Mouse (Mus musculus) MEL (cell line): ENCODE results near the gene Zfp575. TPM values are rescaled to one million over a fixed set of nuclear protein-coding genes. Genes with fewer than 3 reads are reported as not detected.

Experiments used
- DNase-seq: peaks from one replicate; pipeline ENCODE4 v3.0.0; 2011; ENCODE audit warnings: low read depth, low spot score
- H3K27ac ChIP-seq: 2 replicates; pipeline ENCODE4 v1.5.1; 2012; ENCODE audit warnings: low read depth, mild to moderate bottlenecking, control low read depth, low read length, moderate library complexity; ENCODE audit not compliant: control insufficient read depth
- H3K27me3 ChIP-seq, 2 experiments: fragments of 150-350 bp in 1 of 2; sonication (generic) in 1 of 2; 2 replicates each; pipeline ENCODE4 v1.6.1; 2012; ENCODE audit warnings: low read length in 2 of 2, mild to moderate bottlenecking in 2 of 2, improper control_type of control experiment in 1 of 2, moderate library complexity in 1 of 2; ENCODE audit not compliant: insufficient read depth in 2 of 2, control insufficient read depth in 1 of 2
- H3K36me3 ChIP-seq, 2 experiments: 2 replicates each; pipeline ENCODE4 v1.6.1; 2012 to 2014; ENCODE audit warnings: low read length in 2 of 2, improper control_type of control experiment in 1 of 2, inconsistent platforms in 1 of 2, mild to moderate bottlenecking in 1 of 2; ENCODE audit not compliant: insufficient read depth in 2 of 2, control insufficient read depth in 1 of 2
- H3K4me1 ChIP-seq, 2 experiments: fragments of 150-350 bp in 1 of 2; sonication (generic) in 1 of 2; 2 replicates each; pipeline ENCODE4 v1.6.1; 2012; ENCODE audit warnings: low read length in 2 of 2, improper control_type of control experiment in 1 of 2, mild to moderate bottlenecking in 1 of 2; ENCODE audit not compliant: insufficient read depth in 2 of 2, control insufficient read depth in 1 of 2
- H3K4me3 ChIP-seq, 2 experiments: fragments of 150-350 bp in 1 of 2; sonication (generic) in 1 of 2; 2 replicates each; pipeline ENCODE4 v1.5.1; 2012; ENCODE audit warnings: low read depth in 2 of 2, low read length in 2 of 2, mild to moderate bottlenecking in 2 of 2, moderate library complexity in 2 of 2, control low read depth in 1 of 2, improper control_type of control experiment in 1 of 2; ENCODE audit not compliant: control insufficient read depth in 1 of 2, insufficient read depth in 1 of 2
- H3K79me2 ChIP-seq: 2 replicates; pipeline ENCODE4 v1.6.1; 2012; ENCODE audit warnings: mild to moderate bottlenecking, low read length, moderate library complexity; ENCODE audit not compliant: control insufficient read depth, poor library complexity, insufficient read depth
- H3K9ac ChIP-seq: 2 replicates; pipeline ENCODE4 v1.6.1; 2012; ENCODE audit warnings: low read depth, mild to moderate bottlenecking, control low read depth, low read length, moderate library complexity; ENCODE audit not compliant: control insufficient read depth, poor library complexity, severe bottlenecking
- H3K9me3 ChIP-seq: fragments of 150-350 bp; sonication (generic); replicated peaks from 2 replicates; pipeline ENCODE4 v1.6.1; 2012; ENCODE audit warnings: mild to moderate bottlenecking, low read length, improper control_type of control experiment, moderate library complexity; ENCODE audit not compliant: insufficient read depth
- CHD1 ChIP-seq: IDR thresholded peaks from 2 replicates; pipeline ENCODE4 v1.6.1; 2012; ENCODE audit warnings: low read depth, mild to moderate bottlenecking, inconsistent platforms, low read length, improper control_type of control experiment
- CHD2 ChIP-seq: IDR thresholded peaks from 2 replicates; pipeline ENCODE4 v1.6.1; 2011; ENCODE audit warnings: low read length, improper control_type of control experiment
- E2F4 ChIP-seq: IDR thresholded peaks from 2 replicates; pipeline ENCODE4 v1.6.1; 2011; ENCODE audit warnings: low read depth, low read length, improper control_type of control experiment, borderline replicate concordance
- EP300 ChIP-seq, 2 experiments: IDR thresholded peaks; 2 replicates each; pipeline ENCODE4 v1.6.1; 2011; ENCODE audit warnings: improper control_type of control experiment in 2 of 2, low read length in 2 of 2, low read depth in 1 of 2, mild to moderate bottlenecking in 1 of 2
- ETS1 ChIP-seq: IDR thresholded peaks from 2 replicates; pipeline ENCODE4 v1.6.1; 2012; ENCODE audit warnings: low read depth, mild to moderate bottlenecking, inconsistent platforms, low read length, improper control_type of control experiment, moderate library complexity
- GABPA ChIP-seq: IDR thresholded peaks from 2 replicates; pipeline ENCODE4 v1.6.1; 2012; ENCODE audit warnings: low read depth, mild to moderate bottlenecking, inconsistent platforms, low read length, improper control_type of control experiment, moderate library complexity
- GATA1 ChIP-seq: IDR thresholded peaks from 2 replicates; pipeline ENCODE4 v1.6.1; 2011; ENCODE audit warnings: low read depth, low read length, improper control_type of control experiment
- HCFC1 ChIP-seq: IDR thresholded peaks from 2 replicates; pipeline ENCODE4 v1.6.1; 2012; ENCODE audit warnings: low read depth, mild to moderate bottlenecking, inconsistent platforms, low read length, improper control_type of control experiment, moderate library complexity
- JUND ChIP-seq: IDR thresholded peaks from 2 replicates; pipeline ENCODE4 v1.6.1; 2011; ENCODE audit warnings: low read depth, mild to moderate bottlenecking, improper control_type of control experiment, low read length
- MAFK ChIP-seq: IDR thresholded peaks from 2 replicates; pipeline ENCODE4 v1.6.1; 2011; ENCODE audit warnings: low read depth, mild to moderate bottlenecking, low read length, improper control_type of control experiment, borderline replicate concordance
- MXI1 ChIP-seq: IDR thresholded peaks from 2 replicates; pipeline ENCODE4 v1.6.1; 2011; ENCODE audit warnings: mild to moderate bottlenecking, low read depth, low read length, improper control_type of control experiment
- MYB ChIP-seq: IDR thresholded peaks from 2 replicates; pipeline ENCODE4 v1.6.1; 2011; ENCODE audit warnings: mild to moderate bottlenecking, low read depth, low read length, improper control_type of control experiment
- MYC ChIP-seq: IDR thresholded peaks from 2 replicates; pipeline ENCODE4 v1.6.1; 2011; ENCODE audit warnings: low read depth, mild to moderate bottlenecking, low read length, improper control_type of control experiment, moderate library complexity
- NELFE ChIP-seq: IDR thresholded peaks from 2 replicates; pipeline ENCODE4 v1.6.1; 2011; ENCODE audit warnings: low read depth, low read length, improper control_type of control experiment
- NRF1 ChIP-seq: IDR thresholded peaks from 2 replicates; pipeline ENCODE4 v1.6.1; 2014; ENCODE audit warnings: low read depth, mild to moderate bottlenecking, inconsistent platforms, low read length, improper control_type of control experiment, moderate library complexity; ENCODE audit not compliant: poor library complexity, insufficient read depth, severe bottlenecking
- POLR2AphosphoS2 ChIP-seq: IDR thresholded peaks from 2 replicates; pipeline ENCODE4 v1.6.1; 2011; ENCODE audit warnings: low read length, improper control_type of control experiment
- POLR2AphosphoS5 ChIP-seq: IDR thresholded peaks from 2 replicates; pipeline ENCODE4 v1.6.1; 2012; ENCODE audit warnings: low read depth, borderline replicate concordance, mild to moderate bottlenecking, inconsistent platforms, low read length, moderate library complexity, mixed read lengths
- RAD21 ChIP-seq: IDR thresholded peaks from 2 replicates; pipeline ENCODE4 v1.6.1; 2011; ENCODE audit warnings: mild to moderate bottlenecking, low read depth, low read length, improper control_type of control experiment
- SIN3A ChIP-seq: IDR thresholded peaks from 2 replicates; pipeline ENCODE4 v1.6.1; 2012; ENCODE audit warnings: low read length, improper control_type of control experiment, inconsistent platforms
- TAL1 ChIP-seq: IDR thresholded peaks from 2 replicates; pipeline ENCODE4 v1.6.1; 2012; ENCODE audit warnings: mild to moderate bottlenecking, inconsistent platforms, low read length, moderate library complexity, mixed read lengths
- TBP ChIP-seq: IDR thresholded peaks from 2 replicates; pipeline ENCODE4 v1.8.0; 2011; ENCODE audit warnings: low read depth, low read length, improper control_type of control experiment
- TCF12 ChIP-seq: IDR thresholded peaks from 2 replicates; pipeline ENCODE4 v1.6.1; 2014; ENCODE audit warnings: low read depth, mild to moderate bottlenecking, inconsistent platforms, low read length, improper control_type of control experiment, moderate library complexity
- USF2 ChIP-seq, 2 experiments: IDR thresholded peaks; 2 replicates each; pipeline ENCODE4 v1.6.1; 2011 to 2012; ENCODE audit warnings: improper control_type of control experiment in 2 of 2, low read length in 2 of 2, borderline replicate concordance in 1 of 2, inconsistent platforms in 1 of 2, low read depth in 1 of 2, mild to moderate bottlenecking in 1 of 2; ENCODE audit not compliant: insufficient read depth in 1 of 2
- ZC3H11A ChIP-seq: IDR thresholded peaks from 2 replicates; pipeline ENCODE4 v1.6.1; 2012; ENCODE audit warnings: low read depth, mild to moderate bottlenecking, inconsistent platforms, low read length, improper control_type of control experiment
- ZKSCAN1 ChIP-seq: IDR thresholded peaks from 2 replicates; pipeline ENCODE4 v1.6.1; 2012; ENCODE audit warnings: low read depth, mild to moderate bottlenecking, inconsistent platforms, low read length, improper control_type of control experiment, moderate library complexity
- ZMIZ1 ChIP-seq: IDR thresholded peaks from 2 replicates; pipeline ENCODE4 v1.6.1; 2012; ENCODE audit warnings: low read depth, mild to moderate bottlenecking, inconsistent platforms, low read length, improper control_type of control experiment, moderate library complexity
- ZNF384 ChIP-seq: IDR thresholded peaks from 2 replicates; pipeline ENCODE4 v1.6.1; 2012; ENCODE audit warnings: low read depth, mild to moderate bottlenecking, inconsistent platforms, low read length, improper control_type of control experiment
- polyA plus RNA-seq, 2 experiments: library from polyadenylated mRNA; stranded (reverse) in 1 of 2; unstranded in 1 of 2; fragments of >175 nt in 1 of 2; fragments of >200 nt in 1 of 2; gene quantifications; 2 replicates each; pipeline versions ENCODE4 v1.2.1 to v1.2.4; 2012; ENCODE audit warnings: low replicate concordance in 2 of 2, low read depth in 1 of 2; ENCODE audit not compliant: insufficient read length in 2 of 2, insufficient read depth in 1 of 2, missing spikeins in 1 of 2
- total RNA-seq: library from RNA; depleted of rRNA; stranded (reverse); fragments of 300-350 nt; gene quantifications from 2 replicates; pipeline ENCODE4 v1.2.3, GENCODE M21; 2012; rRNA removed

Zfp575 gene
- 0.26 and 0.58 TPM in 2 replicates for total RNA-seq
- under 1 TPM in 1 of 2 experiments, not detected in 1; 0.50 TPM for polyA plus RNA-seq

- H3K79me2 ChIP-seq: no peaks in the 10 kb centered on the region
- no peak within 1 kb of the TSS for H3K4me3 ChIP-seq
- H3K36me3 ChIP-seq: peaks cover 0 to 6% of the 10 kb centered on the region in 2 experiments; a peak in 2 of 4 replicates
- H3K27me3 ChIP-seq: no peaks in the 10 kb centered on the region
- H3K9me3 ChIP-seq: no peaks in the 10 kb centered on the region
- TF ChIP-seq E2F4 (no peak), CHD1 (no peak), NRF1 (no peak), MAFK (no peak), ZC3H11A (no peak), MYC (no peak), TAL1 (no peak), POLR2AphosphoS2 (no peak), ETS1 (no peak)
- no peak for DNase-seq
- peaks cover 1 to 11% of the 10 kb centered on the region in 2 experiments; a peak in 3 of 4 replicates for H3K4me1 ChIP-seq
- H3K9ac ChIP-seq: no peak within 1 kb of the TSS
- H3K27ac ChIP-seq: no peak within 1 kb of the TSS
These were observed at the start of gene Zfp575, which contains the start of gene Ethe1 for GRCm38 (mm10) chr7:24587330-24588105. Zfp575 (minus strand) TSS chr7:24587641. Ethe1 (plus strand) TSS chr7:24587543.

DNA sequence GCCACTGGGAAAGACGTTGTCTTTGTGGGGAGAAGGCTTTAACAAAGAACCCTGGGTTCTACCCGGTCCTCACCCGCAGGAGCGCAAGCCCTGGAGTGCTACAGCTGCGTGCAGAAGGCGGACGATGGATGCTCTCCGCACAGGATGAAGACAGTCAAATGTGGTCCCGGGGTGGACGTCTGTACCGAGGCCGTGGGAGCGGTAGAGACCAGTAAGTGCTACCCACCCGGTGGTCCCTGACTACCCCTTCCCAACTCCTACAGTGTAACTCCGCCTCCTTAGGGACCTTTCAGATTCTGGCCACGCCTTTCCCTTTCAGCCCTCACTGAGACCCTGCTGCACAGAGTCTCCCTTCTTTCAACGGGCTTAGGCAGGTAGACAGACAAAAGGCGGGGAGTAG is 49.6 kb upstream of the Zfp575 start:
- H3K4me3 ChIP-seq: no peak overlapping the region
- H3K27me3 ChIP-seq: no peaks in the 10 kb centered on the region
- H3K79me2 ChIP-seq: no peaks in the 10 kb centered on the region
- H3K36me3 ChIP-seq: no peaks in the 10 kb centered on the region
- no peak for TF ChIP-seq MYB
- TF ChIP-seq ZNF384: no peak
- TF ChIP-seq ZKSCAN1: no peak
- no peak for TF ChIP-seq GABPA
- no peak for TF ChIP-seq CHD2
- TF ChIP-seq ZMIZ1: no peak
- TF ChIP-seq POLR2AphosphoS5: no peak
- no peak for TF ChIP-seq MXI1
- TF ChIP-seq RAD21: no peak
- no peak for TF ChIP-seq NRF1
- TF ChIP-seq EP300 (IDR thresholded peaks at IDR 0.05; ENCODE audit: low read depth in 1 of 2, low read length in 2 of 2): no peak
- TF ChIP-seq TCF12: no peak
- no peak for TF ChIP-seq TBP
- TF ChIP-seq NELFE: no peak
- TF ChIP-seq GATA1: no peak
- no peak for TF ChIP-seq SIN3A
- no peak for TF ChIP-seq MAFK
- no peak for TF ChIP-seq USF2 (IDR thresholded peaks at IDR 0.05; ENCODE audit: borderline replicate concordance in 1 of 2, insufficient read depth in 1 of 2, low read depth in 1 of 2, low read length in 2 of 2)
- TF ChIP-seq HCFC1: no peak
- no peak for TF ChIP-seq JUND
- no peak for DNase-seq
- H3K9me3 ChIP-seq: no peaks in the 10 kb centered on the region
- no peak overlapping the region for H3K27ac ChIP-seq
- no peaks in the 10 kb centered on the region for H3K4me1 ChIP-seq
- no peak overlapping the region for H3K9ac ChIP-seq
